Mouse (Mus musculus) liver, embryonic 14.5 days (tissue): ENCODE data around the gene Tcea3. TPM values are rescaled to one million over a fixed set of nuclear protein-coding genes. Genes with fewer than 3 reads are reported as not detected.

Experiments
- ATAC-seq: fragments of 200-750 bp; cut with Nextera tagmentation; 2 replicates; pipeline ENCODE4 v1.8.0; 2017; ENCODE audit warnings: moderate number of reproducible peaks, mild to moderate bottlenecking, moderate library complexity; ENCODE audit not compliant: insufficient read depth
- DNase-seq, 3 experiments: peaks; one replicate each; pipeline ENCODE4 v3.0.0-alpha.2; 2012 to 2013; ENCODE audit warnings: low read depth in 3 of 3, low spot score in 3 of 3
- H3K27ac ChIP-seq: fragments of 300-500 bp; sonication (generic); 2 replicates; pipeline ENCODE4 v1.5.1; 2014; ENCODE audit warnings: moderate library complexity, mild to moderate bottlenecking, control low read depth, inconsistent platforms
- H3K27me3 ChIP-seq: fragments of 300-500 bp; sonication (generic); 2 replicates; pipeline ENCODE4 v1.6.1; 2014; ENCODE audit warnings: mild to moderate bottlenecking, low read length, moderate library complexity; ENCODE audit not compliant: control insufficient read depth, insufficient read depth
- H3K36me3 ChIP-seq: fragments of 300-500 bp; sonication (generic); replicated peaks from 2 replicates; pipeline ENCODE4 v1.6.1; 2014; ENCODE audit warnings: low read depth; ENCODE audit not compliant: control insufficient read depth, insufficient read depth
- H3K4me1 ChIP-seq, 2 experiments: fragments of 200-500 bp in 1 of 2; fragments of 300-500 bp in 1 of 2; sonication (generic) in 1 of 2; replicated peaks; 2 replicates each; pipeline ENCODE4 v1.6.1; 2012 to 2014; ENCODE audit warnings: antibody characterized with exemption in 1 of 2, inconsistent platforms in 1 of 2, low read length in 1 of 2; ENCODE audit not compliant: control insufficient read depth in 2 of 2, insufficient read depth in 2 of 2
- H3K4me2 ChIP-seq: fragments of 300-500 bp; sonication (generic); 2 replicates; pipeline ENCODE4 v1.6.1; 2014; ENCODE audit warnings: low read depth, mild to moderate bottlenecking, control low read depth, moderate library complexity
- H3K4me3 ChIP-seq, 2 experiments: fragments of 200-500 bp in 1 of 2; fragments of 300-500 bp in 1 of 2; sonication (generic) in 1 of 2; 2 replicates each; pipeline ENCODE4 v1.5.1; 2012 to 2014; ENCODE audit warnings: low read depth in 2 of 2, low read length in 2 of 2, mild to moderate bottlenecking in 2 of 2, control low read depth in 1 of 2, inconsistent platforms in 1 of 2, moderate library complexity in 1 of 2; ENCODE audit not compliant: insufficient read depth in 1 of 2
- H3K9ac ChIP-seq: fragments of 300-500 bp; sonication (generic); replicated peaks from 2 replicates; pipeline ENCODE4 v1.6.1; 2014; ENCODE audit warnings: mild to moderate bottlenecking, control low read depth, moderate library complexity
- H3K9me3 ChIP-seq: fragments of 300-500 bp; sonication (generic); 2 replicates; pipeline ENCODE4 v1.6.1; 2016; ENCODE audit warnings: low read length, mixed read lengths; ENCODE audit not compliant: control insufficient read depth
- CTCF ChIP-seq: IDR thresholded peaks from 2 replicates; pipeline ENCODE4 v1.5.1; 2016; ENCODE audit warnings: antibody characterized with exemption, low read depth, control low read depth
- EP300 ChIP-seq: IDR thresholded peaks from 2 replicates; pipeline ENCODE4 v1.6.1; 2016; ENCODE audit warnings: antibody characterized with exemption, low read depth
- WGBS: fragments of 180-500 bp; shearing (Covaris S2); extraction: QIAGEN DNeasy Blood & Tissue Kit; methylation state at CpG from one replicate; pipeline ENCODE4 v1.1.7; 2014; ENCODE audit not compliant: insufficient replicate concordance; 5-methylcytosine and 5-hydroxymethylcytosine counted together
- polyA plus RNA-seq, 2 experiments: library from polyadenylated mRNA; depleted of rRNA in 1 of 2; stranded (reverse) in 1 of 2; unstranded in 1 of 2; fragments of >200 nt; fragmentation: Nextera tagmentation in 1 of 2; extraction: Ambion mirVana in 1 of 2; gene quantifications; 2 replicates each; pipeline versions ENCODE4 v1.2.1 to v1.2.3; 2012 to 2014

The Tcea3 gene
- polyA plus RNA-seq, 2 experiments: 4.8 to 12.4 TPM

GRCm38 (mm10) chr4:136242728-136243127 lies 4.8 kb upstream of the Tcea3 start:
- TF ChIP-seq EP300: no peak
- TF ChIP-seq CTCF: no peak
- H3K27me3 ChIP-seq: peaks cover 42% of the 10 kb centered on the region
- H3K4me1 ChIP-seq: no peaks in the 10 kb centered on the region
- H3K27ac ChIP-seq: no peak overlapping the region
- DNase-seq: no peak
- WGBS: 58% methylated on average over 7 of the region's 7 CpGs
- H3K9me3 ChIP-seq: no peaks in the 10 kb centered on the region
- no peak overlapping the region for H3K4me2 ChIP-seq
- no peak for ATAC-seq
- H3K4me3 ChIP-seq: no peak overlapping the region
- no peak overlapping the region for H3K9ac ChIP-seq
- H3K36me3 ChIP-seq: no peaks in the 10 kb centered on the region

DNA sequence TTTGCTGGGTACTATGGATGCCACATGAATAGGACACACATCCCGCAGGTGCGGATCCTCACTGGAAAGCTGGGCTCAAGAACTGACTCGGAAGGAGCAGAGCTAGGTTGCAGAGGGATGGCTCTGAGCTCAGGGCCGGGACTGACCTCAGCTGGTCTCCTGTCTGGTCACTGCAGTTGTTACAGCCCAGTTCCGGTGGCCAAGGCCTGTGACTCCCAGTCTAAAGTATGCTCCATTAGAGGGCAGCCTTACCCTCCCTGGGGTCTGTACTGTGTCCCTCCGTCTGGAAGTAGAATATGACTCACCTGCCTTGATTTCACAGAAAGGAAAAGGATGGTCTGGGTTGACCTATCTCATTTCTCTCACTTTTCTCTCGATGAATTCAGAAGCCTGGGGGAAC lies 3.3 kb upstream of the Tcea3 start:
- H3K4me3 ChIP-seq: no peak overlapping the region
- no peaks in the 10 kb centered on the region for H3K36me3 ChIP-seq
- H3K4me1 ChIP-seq: no peaks in the 10 kb centered on the region
- no peaks in the 10 kb centered on the region for H3K9me3 ChIP-seq
- ATAC-seq (no peak), DNase-seq (no peak)
- TF ChIP-seq CTCF (no peak), EP300 (no peak)
- peaks cover 43% of the 10 kb centered on the region for H3K27me3 ChIP-seq
- H3K9ac ChIP-seq: no peak overlapping the region
- 47% methylated on average over 7 of the region's 7 CpGs for WGBS
- H3K27ac ChIP-seq: no peak overlapping the region
- no peak overlapping the region for H3K4me2 ChIP-seq

DNA sequence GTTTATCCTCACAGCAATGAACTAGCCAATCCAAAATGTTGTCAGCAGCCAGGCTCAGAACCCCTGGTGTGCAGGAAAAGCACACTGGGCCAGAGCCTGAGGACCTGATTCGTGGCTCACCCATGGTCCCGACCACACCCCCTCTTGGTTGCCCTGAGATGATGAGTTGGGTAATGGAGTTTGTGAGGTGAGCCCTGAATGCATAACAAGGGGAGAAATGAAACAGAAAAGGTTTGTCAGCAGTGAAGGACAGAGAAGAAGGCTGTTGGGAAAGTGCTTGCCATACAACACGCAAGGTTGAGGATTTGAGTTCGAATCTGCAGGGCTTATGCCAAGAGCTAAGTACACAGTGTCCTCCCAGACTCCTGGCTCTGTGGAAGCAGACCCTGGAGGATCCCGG lies 1.8 kb upstream of the Tcea3 start:
- no peak for ATAC-seq
- peaks cover 48% of the 10 kb centered on the region for H3K27me3 ChIP-seq
- TF ChIP-seq CTCF (no peak), EP300 (no peak)

DNA sequence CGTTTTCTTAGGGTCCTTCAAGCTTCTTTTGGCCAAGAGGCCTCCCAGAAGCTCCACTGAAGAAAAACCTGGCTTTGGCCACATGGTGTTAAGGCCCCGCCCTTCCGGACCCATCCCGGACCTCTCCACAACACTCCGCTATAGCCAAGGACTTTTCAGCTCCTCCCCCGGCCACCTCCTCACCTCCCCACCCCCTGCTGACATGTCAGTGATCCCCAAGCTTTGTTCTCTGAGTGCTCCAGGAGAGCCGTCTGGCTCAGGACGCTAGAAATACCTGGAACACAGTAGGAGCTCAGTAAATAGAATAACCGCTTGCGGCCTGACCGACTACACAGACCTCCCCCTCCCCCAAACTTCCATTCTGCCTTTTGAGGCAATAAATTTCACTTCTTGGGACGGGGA lies 960 bp upstream of the Tcea3 start:
- H3K27me3 ChIP-seq: peaks cover 48% of the 10 kb centered on the region
- no peaks in the 10 kb centered on the region for H3K36me3 ChIP-seq

More for the DNA sequence above, 1.8 kb upstream of the Tcea3 start:
- H3K36me3 ChIP-seq: no peaks in the 10 kb centered on the region
- no peak overlapping the region for H3K4me3 ChIP-seq
- no peak overlapping the region for H3K27ac ChIP-seq
- H3K9me3 ChIP-seq: no peaks in the 10 kb centered on the region
- 30% methylated on average over 5 of the region's 5 CpGs for WGBS
- no peak overlapping the region for H3K9ac ChIP-seq
- DNase-seq: no peak
- H3K4me2 ChIP-seq: no peak overlapping the region
- 0 out of 4 replicates have a peak, but pooled peaks cover 0 to 4% of the 10 kb centered on the region in 2 experiments for H3K4me1 ChIP-seq

DNA sequence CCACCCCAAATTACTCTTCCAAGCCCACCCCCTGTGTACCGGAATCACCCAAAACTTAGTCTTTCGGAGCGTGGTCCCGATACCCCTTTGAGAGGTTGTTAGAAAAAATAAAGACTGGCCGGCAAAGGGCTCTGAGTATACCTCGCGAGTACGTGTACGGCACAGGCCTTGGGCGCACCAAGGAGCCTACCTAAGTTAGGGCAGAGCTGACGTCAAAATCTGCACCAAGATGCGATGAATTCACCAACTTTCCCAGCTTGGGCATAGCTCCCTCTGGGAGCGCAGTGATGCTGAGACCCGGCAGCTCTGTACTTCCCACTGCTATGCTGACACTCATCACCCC lies 172 bp upstream of the Tcea3 start:
- TF ChIP-seq EP300 (no peak), CTCF (no peak)
- Histone ChIP-seq H3K4me3 (no peak overlapping the region), H3K9ac (no peak overlapping the region), H3K4me1 (0 out of 4 replicates have a peak, but pooled peaks cover 0 to 4% of the 10 kb centered on the region in 2 experiments), H3K27me3 (peaks cover 51% of the 10 kb centered on the region), H3K27ac (no peak overlapping the region), H3K4me2 (peak overlapping the region; percentile 54), H3K36me3 (no peaks in the 10 kb centered on the region), H3K9me3 (no peaks in the 10 kb centered on the region)
- DNase-seq (no peak), ATAC-seq (no peak)
- WGBS: 3% methylated on average over 14 of the region's 14 CpGs

More for the DNA sequence above, 960 bp upstream of the Tcea3 start:
- 2% methylated on average over 12 of the region's 12 CpGs for WGBS
- no peak for TF ChIP-seq EP300
- TF ChIP-seq CTCF: no peak
- peak overlapping the region; percentile 15; the same call in 1 of the 2 replicates for H3K4me2 ChIP-seq
- H3K9me3 ChIP-seq: no peaks in the 10 kb centered on the region
- no peak for ATAC-seq
- no peak for DNase-seq
- H3K4me1 ChIP-seq: 0 out of 4 replicates have a peak, but pooled peaks cover 0 to 4% of the 10 kb centered on the region in 2 experiments
- H3K9ac ChIP-seq: no peak overlapping the region
- no peak overlapping the region for H3K4me3 ChIP-seq
- no peak overlapping the region for H3K27ac ChIP-seq
